Mouse (Mus musculus) heart, adult 11 months (tissue): ENCODE data around the gene Bcar1.

ENCODE experiments used
- DNase-seq: peaks from one replicate; pipeline ENCODE4 v3.0.0; 2022

Gene Bcar1

DNA sequence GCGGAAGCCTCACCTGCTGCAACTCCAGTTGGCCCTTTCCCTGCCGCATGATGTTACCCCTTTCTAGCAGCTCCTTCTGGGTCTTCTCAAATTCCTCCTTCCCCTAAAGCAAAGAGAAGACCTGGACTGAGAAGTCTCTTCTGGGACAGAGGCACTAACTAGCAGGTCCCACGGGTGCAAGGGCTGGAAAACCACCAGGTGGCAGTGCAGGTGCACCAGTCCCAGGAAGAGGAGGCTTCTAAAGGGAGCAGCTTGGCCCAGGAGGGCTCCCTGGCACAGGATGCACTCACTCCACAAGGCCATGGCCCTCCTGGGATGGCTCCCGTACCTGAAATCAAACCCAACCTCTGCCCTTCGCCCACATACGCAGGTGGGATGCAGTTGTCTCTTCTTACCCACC is 31.0 kb downstream of the Bcar1 start:
- DNase-seq = peak; percentile 95

DNA sequence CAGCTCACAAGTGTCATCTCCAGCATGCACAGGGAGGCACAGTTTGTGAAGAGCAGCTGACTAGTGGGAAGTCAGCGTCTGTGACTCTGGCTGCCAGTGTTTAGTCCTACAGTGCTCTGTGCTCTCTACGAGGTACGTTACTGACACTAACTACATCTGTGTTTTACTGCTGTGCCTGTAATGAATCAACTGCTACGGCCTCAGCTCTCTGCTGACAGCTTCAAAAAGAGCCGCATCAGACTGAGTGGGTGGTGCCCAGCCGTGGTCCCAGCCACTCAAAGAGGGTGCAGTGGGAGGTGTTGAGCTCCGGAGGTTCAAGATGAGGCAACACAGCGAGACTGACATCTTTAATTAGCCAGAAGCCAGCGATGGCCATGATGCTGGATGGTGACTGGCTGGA is 31.5 kb downstream of the Bcar1 start:
- peak; percentile 91 for DNase-seq

- peak; percentile 76 for DNase-seq
Measured at GRCm38 (mm10) chr8:111710777-111711485, 32.7 kb downstream of the Bcar1 start.

DNA sequence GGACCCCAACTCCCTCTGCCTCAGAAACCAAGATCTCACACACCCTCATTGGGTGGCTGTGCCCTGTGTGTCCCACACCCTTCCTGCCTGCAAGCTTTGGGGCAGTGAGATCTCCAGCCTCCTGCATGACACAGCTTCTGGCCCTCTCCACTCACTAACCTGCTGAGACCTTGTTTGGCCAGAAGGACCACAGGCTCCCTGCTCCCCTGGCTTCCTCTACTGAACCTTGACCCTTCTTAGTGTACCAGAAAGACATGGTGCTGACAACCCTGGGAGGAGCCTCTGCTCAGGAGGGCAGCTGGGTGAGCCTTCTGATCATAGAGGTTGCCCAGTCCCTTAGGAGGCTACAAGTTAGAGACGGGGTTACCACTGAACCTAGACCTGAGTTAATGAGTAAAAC is 34.4 kb downstream of the Bcar1 start:
- DNase-seq = no peak

- no peak for DNase-seq
Measured at GRCm38 (mm10) chr8:111708265-111708664, 35.3 kb downstream of the Bcar1 start.

- no peak for DNase-seq
Measured at GRCm38 (mm10) chr8:111705699-111706098, 37.9 kb downstream of the Bcar1 start.

DNA sequence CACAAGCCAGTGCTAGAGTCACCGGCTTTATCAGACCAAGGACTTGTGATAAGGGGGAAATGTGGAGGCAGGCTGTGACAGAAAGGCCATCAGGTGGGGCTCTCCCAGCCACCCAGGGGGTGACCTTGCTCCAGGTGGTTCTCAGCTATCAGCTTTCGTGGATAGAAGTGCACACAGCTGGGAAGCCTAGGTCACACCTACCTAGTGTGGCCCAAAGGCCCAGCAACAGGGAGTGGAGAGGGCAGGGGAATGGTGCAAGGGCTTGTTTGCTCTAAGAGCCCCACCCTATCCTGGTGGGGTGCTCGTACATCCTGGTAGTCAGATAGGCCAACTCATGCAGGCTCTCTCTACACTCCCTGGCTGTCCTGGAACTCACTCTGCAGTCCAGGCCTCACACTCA is 38.4 kb downstream of the Bcar1 start:
- no peak for DNase-seq

DNA sequence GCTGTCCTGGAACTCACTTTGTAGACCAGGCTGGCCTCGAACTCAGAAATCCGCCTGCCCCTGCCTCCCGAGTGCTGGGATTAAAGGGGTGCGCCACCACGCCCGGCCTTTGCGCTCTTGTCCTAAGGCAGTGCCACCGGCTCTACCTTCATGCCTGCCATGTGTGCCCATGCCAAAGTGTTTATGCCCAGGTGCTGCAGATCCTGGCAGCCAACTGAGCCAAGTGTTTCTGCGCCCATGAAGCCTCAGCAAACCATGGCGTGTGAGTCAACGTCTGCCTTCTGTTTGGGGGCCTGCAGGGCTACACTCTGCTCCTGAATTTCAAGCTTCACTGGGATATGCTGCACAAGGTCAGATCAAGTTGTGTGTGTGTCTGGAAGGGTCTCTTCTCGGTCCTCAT is 39.0 kb downstream of the Bcar1 start:
- DNase-seq = no peak

GRCm38 (mm10) chr8:111701380-111701779 is 42.2 kb downstream of the Bcar1 start:
- DNase-seq = no peak

DNA sequence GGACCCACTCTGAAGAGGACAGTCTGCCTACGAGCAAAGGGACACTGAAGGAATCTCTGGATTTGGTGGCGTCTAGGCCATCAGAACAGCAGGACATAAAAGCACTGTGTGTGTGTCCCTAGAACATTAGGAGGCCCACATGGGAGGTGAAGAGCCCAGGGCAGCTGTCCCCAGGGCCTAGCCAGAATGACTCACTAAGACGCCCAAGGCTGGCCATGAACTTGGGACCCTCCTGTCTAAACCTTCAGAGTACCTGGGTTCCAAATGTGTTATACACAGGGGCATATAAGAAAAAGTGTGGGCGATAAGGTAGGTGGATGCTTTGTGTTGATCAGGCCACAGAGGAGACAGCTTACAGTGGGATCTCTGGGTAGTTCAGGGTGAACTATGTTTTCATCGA is 42.9 kb downstream of the Bcar1 start:
- no peak for DNase-seq

GRCm38 (mm10) chr8:111700201-111700600 is 43.4 kb downstream of the Bcar1 start:
- DNase-seq = no peak

GRCm38 (mm10) chr8:111699035-111699434 is 44.6 kb downstream of the Bcar1 start:
- no peak for DNase-seq

DNA sequence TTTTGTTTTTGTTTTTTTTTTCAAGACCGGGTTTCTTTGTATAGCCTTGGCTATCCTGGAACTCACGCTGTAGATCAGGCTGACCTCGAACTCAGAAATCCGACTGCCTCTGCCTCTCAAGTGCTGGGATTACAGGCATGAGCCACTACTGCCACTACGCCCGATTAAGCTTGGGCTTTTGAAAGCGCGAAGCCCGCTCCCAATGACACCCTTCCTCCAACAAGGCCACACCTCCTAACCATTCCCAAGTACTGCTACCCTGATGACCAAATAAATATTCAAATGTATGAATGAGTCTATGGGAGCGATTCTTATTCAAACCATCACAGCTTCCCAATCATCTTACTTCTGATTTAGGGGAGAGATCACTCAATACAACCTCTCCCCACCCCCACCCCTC is 46.0 kb downstream of the Bcar1 start:
- DNase-seq = no peak

DNA sequence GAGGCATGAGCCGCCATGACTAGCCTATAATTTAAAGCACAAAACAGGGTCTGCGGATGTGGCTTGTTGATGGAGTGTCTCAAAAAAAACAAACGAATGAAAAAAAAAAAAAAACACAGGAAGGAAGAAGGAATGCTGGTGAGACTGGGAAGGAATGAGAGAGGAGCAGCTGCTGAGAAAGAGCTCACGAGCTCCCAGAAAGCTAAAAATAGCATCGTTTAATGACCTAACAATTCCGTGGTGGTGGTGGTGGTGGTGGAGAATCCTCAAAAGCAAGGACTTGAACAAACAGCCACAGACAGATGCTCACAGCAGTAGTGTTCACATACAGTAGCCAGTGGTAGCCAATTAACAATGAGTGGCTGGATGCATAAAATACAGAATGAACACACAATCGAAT is 48.2 kb downstream of the Bcar1 start:
- DNase-seq = no peak

- DNase-seq = peak; percentile 95
Measured at GRCm38 (mm10) chr8:111693261-111693741, 50.3 kb downstream of the Bcar1 start.

DNA sequence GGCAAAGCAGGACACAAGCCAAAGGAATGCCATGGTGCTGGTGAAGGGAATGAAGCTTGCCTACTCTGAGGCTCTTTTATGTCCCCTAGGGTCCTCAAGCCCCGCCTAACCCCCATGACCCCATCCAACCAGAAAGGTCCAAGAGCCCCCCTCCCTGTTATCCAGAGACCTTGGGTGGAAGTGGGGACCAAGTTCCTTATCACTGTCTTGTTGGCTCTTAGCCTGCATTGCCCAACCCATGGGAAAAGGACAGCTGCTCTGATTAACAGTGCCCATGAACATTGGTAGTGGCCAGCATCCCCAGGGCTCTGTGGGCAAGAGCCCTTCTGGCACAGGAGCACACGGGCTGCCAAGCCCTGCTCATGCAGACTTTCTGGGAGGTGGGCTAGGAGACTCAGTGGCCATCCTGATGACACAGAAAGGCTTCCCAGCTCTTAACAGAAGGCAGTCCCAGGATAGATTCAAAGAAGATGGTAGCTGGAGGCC is 52.6 kb downstream of the Bcar1 start, which contains the start of gene Ctrb1:
Ctrb1 (minus strand) TSS at position 51 of the 486 bp plus-strand sequence.
- DNase-seq = no peak

- DNase-seq = no peak
Measured at GRCm38 (mm10) chr8:111686881-111687280, 56.7 kb downstream of the Bcar1 start.

GRCm38 (mm10) chr8:111682521-111682920 is 61.1 kb downstream of the Bcar1 start:
- no peak for DNase-seq

GRCm38 (mm10) chr8:111681153-111681552 is 62.5 kb downstream of the Bcar1 start:
- DNase-seq = no peak

- no peak for DNase-seq
Measured at GRCm38 (mm10) chr8:111680423-111681028, 63.1 kb downstream of the Bcar1 start.

DNA sequence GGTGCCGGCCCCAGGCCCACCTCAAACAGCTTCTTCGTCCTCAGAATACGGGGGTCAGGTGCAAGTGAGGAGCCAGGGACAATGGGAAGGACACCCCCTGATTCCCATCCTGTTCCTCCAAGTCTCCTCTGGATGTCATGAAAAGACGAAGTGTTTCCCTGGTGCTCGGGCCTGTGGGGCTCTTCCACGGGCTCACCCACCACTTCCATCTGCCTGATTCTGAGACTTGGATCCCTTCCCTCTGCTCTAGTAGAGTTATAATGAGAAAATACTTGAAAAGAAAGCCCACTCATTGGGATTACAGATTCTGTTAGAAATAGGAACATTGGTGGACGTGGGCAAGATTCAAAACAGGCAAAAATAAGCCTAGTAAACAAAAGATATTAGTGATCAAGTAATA is 64.8 kb downstream of the Bcar1 start:
- no peak for DNase-seq

DNA sequence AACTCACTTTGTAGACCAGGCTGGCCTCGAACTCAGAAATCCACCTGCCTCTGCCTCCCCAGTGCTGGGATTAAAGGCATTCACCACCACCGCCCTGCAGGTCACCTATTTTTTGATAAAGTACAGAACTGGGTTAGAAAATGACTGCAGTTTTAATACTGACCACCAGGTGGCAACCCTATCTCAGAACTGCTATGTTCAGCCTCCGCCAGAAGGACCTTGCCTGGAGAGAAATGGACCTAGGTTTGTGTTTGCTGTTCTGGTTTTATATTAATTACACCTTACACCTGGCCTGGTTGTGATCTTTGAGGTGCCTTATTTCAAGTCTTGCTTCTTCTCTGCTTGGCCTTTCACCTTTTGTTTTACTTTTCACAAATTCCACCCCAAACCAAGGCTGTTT is 65.5 kb downstream of the Bcar1 start:
- peak; percentile 89 for DNase-seq

- no peak for DNase-seq
Measured at GRCm38 (mm10) chr8:111676237-111676636, 67.4 kb downstream of the Bcar1 start.

- no peak for DNase-seq
Measured at GRCm38 (mm10) chr8:111666751-111667150, 76.9 kb downstream of the Bcar1 start.
